Mouse (Mus musculus) forebrain, embryonic 15.5 days (tissue): ENCODE measurements around the gene Aldh3a2. TPM values are rescaled to one million over a fixed set of nuclear protein-coding genes. Genes with fewer than 3 reads are reported as not detected.
A peak's percentile ranks its signal among the peaks of the same experiment; 100 is the strongest.
"Not testable (repeated sequence)": the region's sequence is repeated elsewhere in the genome, so short reads cannot be mapped to it uniquely, and the experiment has no call there.

Source experiments
- ATAC-seq: fragments of 200-750 bp; cut with Nextera tagmentation; replicated peaks from 2 replicates; pipeline ENCODE4 v1.8.0; 2017; ENCODE audit warnings: mild to moderate bottlenecking, moderate TSS enrichment, moderate library complexity
- H3K27ac ChIP-seq: fragments of 300-500 bp; sonication (generic); replicated peaks from 2 replicates; pipeline ENCODE4 v1.5.1; 2015; ENCODE audit warnings: mild to moderate bottlenecking, inconsistent platforms
- H3K27me3 ChIP-seq: fragments of 300-500 bp; sonication (generic); 2 replicates; pipeline ENCODE4 v1.6.1; 2015; ENCODE audit warnings: inconsistent platforms
- H3K36me3 ChIP-seq: fragments of 300-500 bp; sonication (generic); 2 replicates; pipeline ENCODE4 v1.6.1; 2015; ENCODE audit warnings: mild to moderate bottlenecking, inconsistent platforms
- H3K4me1 ChIP-seq: fragments of 300-500 bp; sonication (generic); 2 replicates; pipeline ENCODE4 v1.6.1; 2015; ENCODE audit warnings: inconsistent platforms
- H3K4me2 ChIP-seq: fragments of 300-500 bp; sonication (generic); replicated peaks from 2 replicates; pipeline ENCODE4 v1.6.1; 2015; ENCODE audit warnings: mild to moderate bottlenecking, inconsistent platforms
- H3K4me3 ChIP-seq: fragments of 300-500 bp; sonication (generic); 2 replicates; pipeline ENCODE4 v1.5.1; 2015; ENCODE audit warnings: mild to moderate bottlenecking, inconsistent platforms
- H3K9ac ChIP-seq: fragments of 300-500 bp; sonication (generic); replicated peaks from 2 replicates; pipeline ENCODE4 v1.6.1; 2015; ENCODE audit warnings: mild to moderate bottlenecking, inconsistent platforms
- H3K9me3 ChIP-seq: fragments of 300-500 bp; sonication (generic); 2 replicates; pipeline ENCODE4 v1.6.1; 2016; ENCODE audit warnings: inconsistent platforms
- WGBS: fragments of 180-500 bp; shearing (Covaris S2); methylation state at CpG from one replicate; pipeline ENCODE4 v1.1.7; 2015; ENCODE audit warnings: mixed read lengths; 5-methylcytosine and 5-hydroxymethylcytosine counted together
- polyA plus RNA-seq: library from polyadenylated mRNA; unstranded; fragments of >200 nt; fragmentation: Nextera tagmentation; extraction: Ambion mirVana; gene quantifications from 2 replicates; pipeline ENCODE4 v1.2.1, GENCODE M21; 2015

Aldh3a2 gene
- 27.5 and 28.0 TPM in 2 replicates for polyA plus RNA-seq

- Histone ChIP-seq H3K4me1 (peaks cover 12% of the 10 kb centered on the region), H3K4me2 (peak within 1 kb of the TSS; percentile 56), H3K9me3 (no peaks in the 10 kb centered on the region), H3K27me3 (0 out of 2 replicates have a peak, but pooled peaks cover 6% of the 10 kb centered on the region), H3K27ac (peak within 1 kb of the TSS; percentile 96), H3K9ac (peak within 1 kb of the TSS; percentile 89), H3K36me3 (peaks cover 18% of the 10 kb centered on the region; the same call in 1 of the 2 replicates), H3K4me3 (peak within 1 kb of the TSS; percentile 81)
- peak; percentile 100 for ATAC-seq
- under 1% methylated on average over 58 of the region's 58 CpGs for WGBS
Measured at GRCm38 (mm10) chr11:61266551-61267533, at the start of gene Aldh3a2. Gene Aldh3a2 (minus strand): TSS chr11:61267464.

GRCm38 (mm10) chr11:61316864-61317263 is 49.6 kb upstream of the Aldh3a2 start:
- H3K9ac ChIP-seq = no peak overlapping the region
- no peak for ATAC-seq
- H3K4me2 ChIP-seq = no peak overlapping the region
- H3K4me3 ChIP-seq = no peak overlapping the region
- no peak overlapping the region for H3K27ac ChIP-seq
- H3K36me3 ChIP-seq = no peaks in the 10 kb centered on the region
- H3K9me3 ChIP-seq = no peaks in the 10 kb centered on the region
- H3K4me1 ChIP-seq = 0 out of 2 replicates have a peak, but pooled peaks cover under 1% of the 10 kb centered on the region
- no peaks in the 10 kb centered on the region for H3K27me3 ChIP-seq
- WGBS = 73% methylated on average over 2 of the region's 2 CpGs

GRCm38 (mm10) chr11:61310321-61310720 is 43.1 kb upstream of the Aldh3a2 start:
- 77% methylated on average over 7 of the region's 7 CpGs for WGBS
- no peaks in the 10 kb centered on the region for H3K9me3 ChIP-seq
- no peaks in the 10 kb centered on the region for H3K36me3 ChIP-seq
- H3K27me3 ChIP-seq = no peaks in the 10 kb centered on the region
- H3K4me1 ChIP-seq = no peaks in the 10 kb centered on the region
- no peak overlapping the region for H3K4me3 ChIP-seq
- no peak for ATAC-seq
- no peak overlapping the region for H3K27ac ChIP-seq
- H3K9ac ChIP-seq = no peak overlapping the region
- H3K4me2 ChIP-seq = no peak overlapping the region

GRCm38 (mm10) chr11:61309831-61310230 is 42.6 kb upstream of the Aldh3a2 start:
- WGBS = 69% methylated on average over 12 of the region's 12 CpGs

DNA sequence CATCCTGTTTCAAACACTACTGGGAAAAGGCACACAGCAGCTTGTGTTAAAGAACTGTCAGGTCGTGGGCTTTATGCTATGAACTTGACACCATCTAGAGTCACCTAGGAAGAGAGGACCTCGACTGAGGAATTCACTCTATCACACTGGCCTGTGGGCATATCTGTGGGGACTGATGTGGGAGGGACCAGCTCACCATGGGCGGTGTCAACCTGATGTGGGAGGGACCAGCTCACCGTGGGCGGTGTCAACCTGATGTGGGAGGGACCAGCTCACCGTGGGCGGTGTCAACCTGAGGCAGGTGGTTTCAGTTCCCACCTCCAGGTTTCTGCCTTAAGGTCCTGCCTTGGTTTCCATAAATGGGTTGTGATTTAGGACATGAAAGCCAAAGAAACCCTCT is 40.5 kb upstream of the Aldh3a2 start:
- Histone ChIP-seq H3K4me2 (no peak overlapping the region), H3K27me3 (no peaks in the 10 kb centered on the region), H3K36me3 (no peaks in the 10 kb centered on the region), H3K4me1 (no peaks in the 10 kb centered on the region), H3K4me3 (no peak overlapping the region), H3K9ac (no peak overlapping the region), H3K27ac (no peak overlapping the region), H3K9me3 (no peaks in the 10 kb centered on the region)
- ATAC-seq = no peak
- 34% methylated on average over 7 of the region's 7 CpGs for WGBS

More at GRCm38 (mm10) chr11:61309831-61310230, 42.6 kb upstream of the Aldh3a2 start:
- H3K4me3 ChIP-seq = no peak overlapping the region
- H3K27ac ChIP-seq = no peak overlapping the region
- no peaks in the 10 kb centered on the region for H3K27me3 ChIP-seq
- H3K9me3 ChIP-seq = no peaks in the 10 kb centered on the region
- no peaks in the 10 kb centered on the region for H3K4me1 ChIP-seq
- H3K36me3 ChIP-seq = no peaks in the 10 kb centered on the region
- no peak overlapping the region for H3K4me2 ChIP-seq
- ATAC-seq = no peak
- H3K9ac ChIP-seq = no peak overlapping the region

DNA sequence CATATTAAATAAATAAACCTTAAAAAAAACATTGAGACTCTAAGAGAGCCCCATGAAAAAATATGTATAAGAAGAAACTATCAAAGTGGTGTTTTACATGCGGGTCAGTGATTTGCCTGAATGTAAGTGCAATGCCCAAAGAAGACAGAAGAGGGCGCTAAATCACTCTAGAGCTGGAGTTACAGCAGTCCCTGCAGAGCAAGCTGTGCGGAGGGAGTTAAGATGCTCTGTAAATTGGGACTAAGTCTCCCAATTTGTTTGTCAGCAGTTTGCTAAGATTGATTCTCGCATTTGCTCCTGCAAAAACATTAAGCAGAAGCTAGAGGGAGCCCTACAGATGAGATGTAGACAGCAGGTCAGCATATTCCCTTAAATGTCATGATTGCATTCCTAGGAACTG is 38.1 kb upstream of the Aldh3a2 start:
- Histone ChIP-seq H3K36me3 (no peaks in the 10 kb centered on the region), H3K4me3 (no peak overlapping the region), H3K27me3 (no peaks in the 10 kb centered on the region), H3K4me1 (no peaks in the 10 kb centered on the region), H3K9me3 (no peaks in the 10 kb centered on the region), H3K4me2 (no peak overlapping the region), H3K9ac (no peak overlapping the region), H3K27ac (no peak overlapping the region)
- 77% methylated on average over 4 of the region's 4 CpGs for WGBS
- ATAC-seq = no peak

GRCm38 (mm10) chr11:61304535-61304934 is 37.3 kb upstream of the Aldh3a2 start:
- ATAC-seq, H3K27ac ChIP-seq: not testable (repeated sequence)

GRCm38 (mm10) chr11:61300716-61301392 is 33.6 kb upstream of the Aldh3a2 start:
- H3K36me3 ChIP-seq = no peaks in the 10 kb centered on the region
- no peak overlapping the region for H3K9ac ChIP-seq
- no peaks in the 10 kb centered on the region for H3K9me3 ChIP-seq
- peak overlapping the region; percentile 12; the same call in 1 of the 2 replicates for H3K4me2 ChIP-seq
- no peaks in the 10 kb centered on the region for H3K27me3 ChIP-seq
- no peak overlapping the region for H3K4me3 ChIP-seq
- no peak overlapping the region for H3K27ac ChIP-seq
- no peak for ATAC-seq
- no peaks in the 10 kb centered on the region for H3K4me1 ChIP-seq
- WGBS = 23% methylated on average over 11 of the region's 16 CpGs

More at GRCm38 (mm10) chr11:61304535-61304934, 37.3 kb upstream of the Aldh3a2 start:
- not testable (repeated sequence) for H3K36me3 ChIP-seq, H3K4me3 ChIP-seq, H3K9ac ChIP-seq, H3K4me2 ChIP-seq, H3K27me3 ChIP-seq, H3K4me1 ChIP-seq, H3K9me3 ChIP-seq
- WGBS = 85% methylated on average over 6 of the region's 10 CpGs

GRCm38 (mm10) chr11:61300205-61300604 is 32.9 kb upstream of the Aldh3a2 start:
- WGBS = 74% methylated on average over 3 of the region's 3 CpGs
- no peaks in the 10 kb centered on the region for H3K4me1 ChIP-seq
- ATAC-seq = no peak
- H3K36me3 ChIP-seq = no peaks in the 10 kb centered on the region
- H3K27me3 ChIP-seq = no peaks in the 10 kb centered on the region
- H3K4me2 ChIP-seq = no peak overlapping the region
- no peak overlapping the region for H3K27ac ChIP-seq
- no peak overlapping the region for H3K9ac ChIP-seq
- no peak overlapping the region for H3K4me3 ChIP-seq
- H3K9me3 ChIP-seq = no peaks in the 10 kb centered on the region

DNA sequence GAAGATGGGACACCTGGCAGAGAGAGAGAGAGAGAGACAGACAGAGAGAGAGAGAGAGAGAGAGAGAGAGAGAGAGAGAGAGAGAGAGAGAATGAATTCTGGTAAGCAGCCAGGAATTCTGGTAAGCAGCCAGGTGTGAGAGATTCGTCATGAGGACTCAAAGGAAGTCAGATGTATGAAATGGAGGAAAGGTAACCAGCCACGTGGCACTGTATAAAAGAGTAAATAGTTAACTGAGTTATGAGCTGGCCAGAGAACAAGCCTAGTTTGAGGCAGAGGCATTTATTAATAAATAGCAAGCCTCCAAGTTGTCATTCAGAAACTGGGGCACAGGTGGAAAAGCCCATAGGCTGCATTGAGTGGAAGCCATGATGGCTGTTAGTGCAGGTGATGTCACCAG is 30.6 kb upstream of the Aldh3a2 start:
- no peaks in the 10 kb centered on the region for H3K36me3 ChIP-seq
- H3K4me1 ChIP-seq = no peaks in the 10 kb centered on the region
- no peak overlapping the region for H3K9ac ChIP-seq
- no peak for ATAC-seq
- WGBS = 75% methylated on average over 2 of the region's 2 CpGs
- H3K27me3 ChIP-seq = no peaks in the 10 kb centered on the region
- no peak overlapping the region for H3K4me2 ChIP-seq
- no peak overlapping the region for H3K27ac ChIP-seq
- no peaks in the 10 kb centered on the region for H3K9me3 ChIP-seq
- no peak overlapping the region for H3K4me3 ChIP-seq

- no peaks in the 10 kb centered on the region for H3K9me3 ChIP-seq
- 87% methylated on average over 2 of the region's 2 CpGs for WGBS
- H3K4me2 ChIP-seq = no peak overlapping the region
- no peak overlapping the region for H3K9ac ChIP-seq
- no peak overlapping the region for H3K4me3 ChIP-seq
- H3K36me3 ChIP-seq = no peaks in the 10 kb centered on the region
- H3K27me3 ChIP-seq = no peaks in the 10 kb centered on the region
- no peak for ATAC-seq
- H3K4me1 ChIP-seq = no peaks in the 10 kb centered on the region
- no peak overlapping the region for H3K27ac ChIP-seq
Measured at GRCm38 (mm10) chr11:61297326-61297725, 30.1 kb upstream of the Aldh3a2 start.

DNA sequence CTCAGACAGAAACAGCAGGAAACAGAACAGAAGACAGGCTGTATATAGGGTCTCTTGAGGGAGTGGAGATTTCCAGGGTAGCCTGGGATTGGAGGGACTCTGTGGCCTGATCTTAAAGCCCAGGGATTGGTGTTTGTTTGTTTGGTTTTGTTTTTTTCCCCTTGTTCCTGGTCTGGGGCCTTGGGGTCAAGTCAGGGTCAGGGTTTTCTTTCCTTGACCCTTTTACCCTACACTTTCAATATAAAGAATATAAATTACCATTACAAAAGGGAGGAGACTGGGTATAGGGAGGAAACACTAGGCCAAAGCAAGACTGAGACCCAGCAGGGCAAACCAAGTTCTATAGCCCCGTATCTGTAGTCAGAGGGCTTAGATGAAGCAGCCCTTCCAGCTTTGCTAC is 29.3 kb upstream of the Aldh3a2 start:
- Histone ChIP-seq H3K4me2 (no peak overlapping the region), H3K4me1 (no peaks in the 10 kb centered on the region), H3K4me3 (no peak overlapping the region), H3K27me3 (no peaks in the 10 kb centered on the region), H3K9ac (no peak overlapping the region), H3K27ac (no peak overlapping the region), H3K9me3 (no peaks in the 10 kb centered on the region), H3K36me3 (no peaks in the 10 kb centered on the region)
- 31% methylated on average over 1 of the region's 1 CpGs for WGBS
- ATAC-seq = no peak
